Mouse (Mus musculus) C2C12 (cell line): ENCODE results near the gene Map4k3.

Experiments used
- CTCF ChIP-seq: IDR thresholded peaks from one replicate; pipeline ENCODE4 v1.5.1; 2011; ENCODE audit not compliant: control insufficient read depth, insufficient read depth, insufficient read length
- MAX ChIP-seq: IDR thresholded peaks from one replicate; pipeline ENCODE4 v1.6.1; 2011; ENCODE audit warnings: mild to moderate bottlenecking, control low read depth
- MYOD1 ChIP-seq: IDR thresholded peaks from one replicate; pipeline ENCODE4 v1.6.1; 2011; ENCODE audit warnings: low read depth; ENCODE audit not compliant: control insufficient read depth, insufficient read length
- MYOG ChIP-seq: IDR thresholded peaks from one replicate; pipeline ENCODE4 v1.6.1; 2011; ENCODE audit not compliant: control insufficient read depth, insufficient read length; ENCODE audit errors: extremely low read depth
- USF1 ChIP-seq: IDR thresholded peaks from one replicate; pipeline ENCODE4 v1.6.1; 2011; ENCODE audit warnings: low read depth, mild to moderate bottlenecking, control low read depth, moderate library complexity

- TF ChIP-seq MYOD1: no peak
- TF ChIP-seq MYOG: no peak
- no peak for TF ChIP-seq CTCF
- TF ChIP-seq MAX: no peak
- TF ChIP-seq USF1: no peak
Observed at GRCm38 (mm10) chr17:80632846-80633245, 95.4 kb downstream of the Map4k3 start.
